Mouse (Mus musculus) kidney, embryonic 15.5 days (tissue): ENCODE data around the gene Neurl3. TPM values are rescaled to one million over a fixed set of nuclear protein-coding genes. Genes with fewer than 3 reads are reported as not detected.

Experiments used
- ATAC-seq: fragments of 200-750 bp; cut with Nextera tagmentation; replicated peaks from 2 replicates; pipeline ENCODE4 v1.8.0; 2017; ENCODE audit warnings: moderate TSS enrichment; ENCODE audit not compliant: low FRiP score
- H3K27ac ChIP-seq: fragments of 300-500 bp; sonication (generic); 2 replicates; pipeline ENCODE4 v1.5.1; 2015; ENCODE audit warnings: mild to moderate bottlenecking, inconsistent platforms
- H3K27me3 ChIP-seq: fragments of 300-500 bp; sonication (generic); 2 replicates; pipeline ENCODE4 v1.6.1; 2015; ENCODE audit warnings: inconsistent platforms
- H3K36me3 ChIP-seq: fragments of 300-500 bp; sonication (generic); 2 replicates; pipeline ENCODE4 v1.6.1; 2015; ENCODE audit warnings: inconsistent platforms
- H3K4me1 ChIP-seq: fragments of 300-500 bp; sonication (generic); 2 replicates; pipeline ENCODE4 v1.6.1; 2015; ENCODE audit warnings: inconsistent platforms
- H3K4me2 ChIP-seq: fragments of 300-500 bp; sonication (generic); 2 replicates; pipeline ENCODE4 v1.6.1; 2015; ENCODE audit warnings: moderate library complexity, mild to moderate bottlenecking, inconsistent platforms
- H3K4me3 ChIP-seq: fragments of 300-500 bp; sonication (generic); replicated peaks from 2 replicates; pipeline ENCODE4 v1.5.1; 2015; ENCODE audit warnings: mild to moderate bottlenecking, inconsistent platforms
- H3K9ac ChIP-seq: fragments of 300-500 bp; sonication (generic); 2 replicates; pipeline ENCODE4 v1.6.1; 2015; ENCODE audit warnings: mild to moderate bottlenecking, inconsistent platforms
- H3K9me3 ChIP-seq: fragments of 300-500 bp; sonication (generic); replicated peaks from 2 replicates; pipeline ENCODE4 v1.6.1; 2016; ENCODE audit warnings: inconsistent platforms
- WGBS: fragments of 180-500 bp; shearing (Covaris S2); methylation state at CpG from one replicate; pipeline ENCODE4 v1.1.7; 2015; ENCODE audit warnings: mixed read lengths; 5-methylcytosine and 5-hydroxymethylcytosine counted together
- polyA plus RNA-seq: library from polyadenylated mRNA; unstranded; fragments of >200 nt; fragmentation: Nextera tagmentation; extraction: Ambion mirVana; gene quantifications from 2 replicates; pipeline ENCODE4 v1.2.1, GENCODE M21; 2015

Gene Neurl3
- polyA plus RNA-seq: 16.6 and 17.7 TPM in 2 replicates

DNA sequence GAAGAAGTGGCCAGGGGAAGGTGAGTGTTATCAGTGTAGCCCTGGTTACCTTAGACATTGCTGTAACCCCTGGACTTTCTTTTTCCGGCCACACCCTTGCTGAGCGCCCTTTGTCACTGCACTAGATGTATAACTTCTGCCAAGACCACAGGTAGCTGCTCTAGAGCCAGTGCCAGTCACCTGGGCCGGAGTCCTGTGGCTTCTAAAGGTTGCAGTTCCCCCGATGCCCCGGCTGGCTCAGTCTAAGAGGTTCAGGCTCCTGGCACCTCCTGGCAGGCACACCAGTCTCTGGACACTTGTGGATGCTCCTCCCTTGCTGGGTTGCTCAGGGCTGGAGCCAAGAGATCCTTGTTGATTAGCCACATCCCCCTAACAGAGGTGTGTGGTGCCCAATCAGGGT is at the start of gene Neurl3:
Gene Neurl3, minus strand, starts transcription at position 225 of the 400 bp plus-strand sequence.
- Histone ChIP-seq H3K9me3 (no peaks in the 10 kb centered on the region), H3K27ac (peak within 1 kb of the TSS; percentile 94), H3K27me3 (no peaks in the 10 kb centered on the region), H3K4me2 (peak within 1 kb of the TSS; percentile 55), H3K9ac (no peak within 1 kb of the TSS), H3K4me1 (peaks cover 67% of the 10 kb centered on the region), H3K4me3 (peak within 1 kb of the TSS; percentile 28), H3K36me3 (no peaks in the 10 kb centered on the region)
- WGBS: 86% methylated on average over 5 of the region's 5 CpGs
- no peak for ATAC-seq

DNA sequence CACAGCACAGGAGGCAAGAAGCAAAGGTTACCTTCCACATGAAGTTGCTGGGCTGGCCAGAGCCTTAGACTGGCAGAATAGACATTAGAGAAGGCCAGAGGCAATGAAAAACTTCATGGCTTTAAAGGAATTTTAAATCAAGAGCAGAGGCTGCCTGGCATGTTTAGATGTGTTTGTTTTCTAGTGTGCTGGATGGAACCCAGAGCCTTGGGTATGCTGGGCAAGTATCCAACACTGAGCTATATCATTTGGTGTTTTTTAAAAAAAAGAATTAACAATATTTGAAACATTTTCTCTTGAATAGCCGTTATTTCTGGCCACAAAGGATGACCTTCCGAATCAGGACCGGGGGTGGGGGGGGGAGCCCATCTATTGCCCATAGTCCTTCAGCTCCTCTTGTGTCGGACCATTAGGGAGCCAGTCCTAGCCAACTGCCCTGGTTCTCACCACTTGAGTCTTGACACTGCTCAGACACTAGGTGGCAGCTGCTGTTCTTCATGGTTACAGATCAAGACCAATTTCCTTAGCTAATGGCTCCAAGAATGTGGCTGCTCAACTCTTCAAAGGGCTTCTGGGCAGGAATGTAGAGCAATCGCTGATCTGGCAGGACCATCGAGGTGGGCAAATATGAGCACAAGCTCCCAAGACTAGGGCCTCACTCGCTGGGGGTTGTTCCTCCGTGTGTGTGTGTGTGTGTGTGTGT is 49.4 kb upstream of the Neurl3 start:
- peaks cover 20% of the 10 kb centered on the region; the same call in 1 of the 2 replicates for H3K36me3 ChIP-seq
- no peaks in the 10 kb centered on the region for H3K9me3 ChIP-seq
- peak; percentile 40; the same call in 1 of the 2 replicates for ATAC-seq
- peaks cover 23% of the 10 kb centered on the region for H3K4me1 ChIP-seq
- H3K27me3 ChIP-seq: no peaks in the 10 kb centered on the region
- no peak overlapping the region for H3K9ac ChIP-seq
- no peak overlapping the region for H3K4me2 ChIP-seq
- WGBS: 39% methylated on average over 8 of the region's 8 CpGs
- H3K4me3 ChIP-seq: no peak overlapping the region
- no peak overlapping the region for H3K27ac ChIP-seq

DNA sequence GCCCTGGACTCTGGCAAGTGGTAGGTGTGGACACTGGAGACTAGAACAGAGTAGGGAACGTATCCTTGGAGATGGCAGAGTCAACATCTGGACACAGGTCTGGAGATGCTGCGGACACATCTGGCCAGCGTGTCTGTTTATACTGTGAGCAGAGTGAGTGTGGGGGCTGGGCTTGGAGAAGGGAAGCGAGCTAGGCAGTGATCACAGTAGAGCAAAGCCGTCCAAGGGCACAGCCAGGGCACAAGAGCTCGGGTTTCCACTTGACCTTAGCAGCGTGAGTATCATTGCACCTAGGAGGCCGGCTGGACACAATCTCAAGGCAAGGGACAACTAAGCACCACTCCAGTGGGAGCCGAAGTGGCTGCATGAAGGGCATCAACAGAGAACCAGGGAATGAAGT is 48.6 kb upstream of the Neurl3 start:
- H3K4me3 ChIP-seq: no peak overlapping the region
- H3K9ac ChIP-seq: no peak overlapping the region
- H3K27me3 ChIP-seq: no peaks in the 10 kb centered on the region
- peaks cover 23% of the 10 kb centered on the region for H3K4me1 ChIP-seq
- no peaks in the 10 kb centered on the region for H3K9me3 ChIP-seq
- no peak overlapping the region for H3K4me2 ChIP-seq
- no peak overlapping the region for H3K27ac ChIP-seq
- WGBS: 23% methylated on average over 9 of the region's 9 CpGs
- 0 out of 2 replicates have a peak, but pooled peaks have one; percentile 30 for ATAC-seq
- H3K36me3 ChIP-seq: peaks cover 17% of the 10 kb centered on the region; the same call in 1 of the 2 replicates

DNA sequence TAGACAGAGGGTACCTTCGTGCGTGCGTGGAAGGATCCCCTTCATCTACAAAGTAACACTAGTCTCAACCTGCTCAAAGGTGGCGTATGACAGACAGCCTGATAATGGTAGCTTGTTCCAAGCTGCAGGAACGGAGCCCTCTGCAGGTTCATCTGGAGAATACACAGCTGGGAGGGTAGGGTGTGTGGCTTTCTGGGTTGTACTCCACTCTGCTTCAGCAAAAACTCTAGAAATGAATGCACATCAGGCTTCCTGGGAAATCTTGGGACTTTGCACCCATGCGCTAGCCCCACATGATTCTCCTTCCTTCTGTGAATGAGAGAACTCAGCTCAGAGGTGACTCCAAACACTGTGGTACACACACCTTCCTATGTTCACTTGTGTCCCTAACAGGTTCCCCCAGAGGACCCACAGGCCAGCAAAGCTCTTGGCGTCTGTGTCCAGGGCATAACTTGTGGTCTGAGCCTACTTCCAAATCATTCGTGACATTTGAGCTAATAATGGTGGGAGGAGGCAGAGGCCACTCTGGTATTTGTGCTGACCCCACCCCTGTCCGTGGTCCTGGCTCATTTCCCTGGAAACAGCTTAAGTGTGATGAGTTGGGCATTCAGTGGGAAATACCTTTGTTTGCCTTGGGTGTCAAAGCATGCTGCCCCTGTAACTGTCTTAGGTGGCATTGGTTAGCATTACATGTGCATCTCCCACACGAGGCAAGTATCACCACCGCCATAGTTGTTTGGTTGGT is 47.5 kb upstream of the Neurl3 start:
- peaks cover 23% of the 10 kb centered on the region for H3K4me1 ChIP-seq
- H3K27ac ChIP-seq: no peak overlapping the region
- no peak for ATAC-seq
- 62% methylated on average over 11 of the region's 11 CpGs for WGBS
- no peak overlapping the region for H3K9ac ChIP-seq
- no peaks in the 10 kb centered on the region for H3K9me3 ChIP-seq
- H3K36me3 ChIP-seq: peaks cover 12% of the 10 kb centered on the region; the same call in 1 of the 2 replicates
- no peak overlapping the region for H3K4me2 ChIP-seq
- no peak overlapping the region for H3K4me3 ChIP-seq
- H3K27me3 ChIP-seq: no peaks in the 10 kb centered on the region

DNA sequence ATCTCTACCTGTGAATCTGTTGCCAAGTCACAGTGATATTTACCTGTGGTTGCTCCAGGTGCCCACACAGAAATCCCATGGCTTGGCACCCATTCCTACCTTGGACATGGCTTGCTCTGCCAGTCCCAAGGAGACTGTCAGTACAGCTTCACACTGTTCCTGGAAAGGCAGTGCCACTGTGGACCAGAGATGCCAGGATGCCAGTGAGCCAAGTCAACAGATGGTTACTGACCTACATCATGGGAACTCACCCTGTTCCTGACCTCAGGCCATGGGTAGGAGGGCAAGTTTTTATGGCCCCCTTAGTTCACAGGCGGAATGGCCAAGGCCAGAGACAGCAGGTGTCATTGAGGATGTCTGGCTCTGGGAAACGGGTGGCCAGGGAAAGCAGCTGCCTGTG is 46.7 kb upstream of the Neurl3 start:
- Histone ChIP-seq H3K4me1 (peaks cover 23% of the 10 kb centered on the region), H3K27me3 (no peaks in the 10 kb centered on the region), H3K4me3 (no peak overlapping the region), H3K27ac (no peak overlapping the region), H3K4me2 (no peak overlapping the region), H3K36me3 (peaks cover 12% of the 10 kb centered on the region; the same call in 1 of the 2 replicates), H3K9ac (no peak overlapping the region), H3K9me3 (no peaks in the 10 kb centered on the region)
- WGBS: 64% methylated on average over 2 of the region's 2 CpGs
- ATAC-seq: no peak

DNA sequence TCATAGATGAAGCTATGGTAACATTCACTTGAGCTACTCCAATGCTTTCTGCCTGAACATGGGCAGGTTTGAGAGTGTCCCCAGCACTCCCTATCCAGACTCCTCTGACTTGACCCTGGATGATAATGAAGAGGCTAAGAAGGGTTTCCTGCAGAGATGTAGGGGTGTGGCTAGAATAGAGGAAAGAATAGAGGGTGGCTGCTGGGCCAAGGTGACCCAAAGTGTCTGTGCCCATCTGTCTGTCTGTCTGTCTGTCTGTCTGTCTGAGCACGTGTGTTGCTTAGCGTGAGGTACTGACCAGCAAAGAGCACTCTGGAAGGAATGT is 41.3 kb upstream of the Neurl3 start:
- WGBS: 97% methylated on average over 2 of the region's 2 CpGs
- H3K36me3 ChIP-seq: peaks cover 12% of the 10 kb centered on the region; the same call in 1 of the 2 replicates
- no peaks in the 10 kb centered on the region for H3K9me3 ChIP-seq
- H3K27me3 ChIP-seq: no peaks in the 10 kb centered on the region
- H3K4me1 ChIP-seq: no peaks in the 10 kb centered on the region
- no peak overlapping the region for H3K4me3 ChIP-seq
- H3K27ac ChIP-seq: no peak overlapping the region
- no peak overlapping the region for H3K9ac ChIP-seq
- no peak for ATAC-seq
- H3K4me2 ChIP-seq: no peak overlapping the region

DNA sequence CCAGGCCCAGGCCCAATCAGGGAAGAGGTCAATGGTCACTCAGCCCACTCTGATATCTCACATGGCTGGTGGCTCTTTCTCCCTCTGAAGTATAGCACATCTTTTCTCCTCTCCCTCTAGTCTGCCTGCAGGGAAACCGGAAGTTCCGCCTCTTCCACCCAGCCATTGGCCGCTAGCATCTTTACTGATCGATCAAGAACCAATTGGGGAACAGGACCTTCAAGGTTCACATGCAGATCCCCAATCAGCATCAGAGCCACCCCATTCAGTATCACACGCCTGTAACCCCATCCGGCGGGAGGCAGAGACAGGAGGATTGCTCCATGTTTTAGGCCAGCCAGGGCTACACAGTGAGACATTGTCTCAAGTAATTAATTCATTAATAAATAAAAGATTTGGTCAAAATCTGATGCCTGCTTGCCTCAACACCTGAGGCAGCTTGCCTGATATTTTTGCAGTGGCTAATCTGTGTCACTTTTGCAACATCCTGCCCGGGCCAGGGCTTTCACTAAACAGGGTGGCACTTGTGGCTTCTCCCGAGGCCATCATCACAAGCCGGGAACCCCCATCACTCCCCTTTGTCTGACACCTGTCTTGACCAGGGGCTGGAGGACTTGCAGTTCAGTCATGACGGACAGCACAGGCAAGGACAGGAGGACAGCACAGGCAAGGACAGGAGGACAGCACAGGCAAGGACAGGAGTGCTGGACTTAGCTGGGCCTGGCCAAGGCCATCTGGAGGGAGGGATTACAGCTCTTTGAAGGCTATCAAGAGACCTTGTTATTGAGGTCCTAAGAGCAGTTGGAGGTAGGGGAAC is 40.7 kb upstream of the Neurl3 start:
- Histone ChIP-seq H3K4me1 (no peaks in the 10 kb centered on the region), H3K4me3 (no peak overlapping the region), H3K27ac (no peak overlapping the region), H3K4me2 (no peak overlapping the region), H3K9ac (no peak overlapping the region), H3K9me3 (no peaks in the 10 kb centered on the region), H3K36me3 (peaks cover 8% of the 10 kb centered on the region; the same call in 1 of the 2 replicates), H3K27me3 (no peaks in the 10 kb centered on the region)
- ATAC-seq: no peak
- WGBS: 88% methylated on average over 11 of the region's 11 CpGs

DNA sequence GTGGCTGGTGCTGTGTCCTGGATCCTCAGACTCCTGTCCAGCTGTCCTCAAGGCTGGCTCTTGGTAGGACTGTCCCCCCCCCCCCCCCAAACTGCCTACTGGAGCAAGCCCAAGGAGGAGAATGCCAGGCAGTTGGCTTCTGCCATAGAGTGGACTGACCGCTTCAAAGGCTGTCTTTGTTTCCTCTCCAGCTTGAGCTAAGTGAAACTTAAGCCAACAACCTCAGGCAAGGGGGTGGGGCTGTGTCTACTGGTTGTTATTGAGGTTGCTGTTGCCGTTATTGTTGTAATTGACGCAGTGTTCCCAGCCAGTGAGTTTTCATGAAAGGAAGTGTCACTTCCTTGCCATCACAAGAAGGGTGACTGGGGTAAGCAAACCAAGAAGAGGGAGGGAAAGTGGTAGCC is 35.0 kb upstream of the Neurl3 start:
- no peak for ATAC-seq
- Histone ChIP-seq H3K9ac (0 out of 2 replicates have a peak overlapping the region, but pooled peaks have one; percentile 3), H3K27me3 (0 out of 2 replicates have a peak, but pooled peaks cover 8% of the 10 kb centered on the region), H3K27ac (no peak overlapping the region), H3K4me3 (0 out of 2 replicates have a peak overlapping the region, but pooled peaks have one; percentile 73), H3K4me2 (peak overlapping the region; percentile 97), H3K9me3 (no peaks in the 10 kb centered on the region), H3K4me1 (peaks cover 25% of the 10 kb centered on the region), H3K36me3 (no peaks in the 10 kb centered on the region)
- 20% methylated on average over 3 of the region's 3 CpGs for WGBS

DNA sequence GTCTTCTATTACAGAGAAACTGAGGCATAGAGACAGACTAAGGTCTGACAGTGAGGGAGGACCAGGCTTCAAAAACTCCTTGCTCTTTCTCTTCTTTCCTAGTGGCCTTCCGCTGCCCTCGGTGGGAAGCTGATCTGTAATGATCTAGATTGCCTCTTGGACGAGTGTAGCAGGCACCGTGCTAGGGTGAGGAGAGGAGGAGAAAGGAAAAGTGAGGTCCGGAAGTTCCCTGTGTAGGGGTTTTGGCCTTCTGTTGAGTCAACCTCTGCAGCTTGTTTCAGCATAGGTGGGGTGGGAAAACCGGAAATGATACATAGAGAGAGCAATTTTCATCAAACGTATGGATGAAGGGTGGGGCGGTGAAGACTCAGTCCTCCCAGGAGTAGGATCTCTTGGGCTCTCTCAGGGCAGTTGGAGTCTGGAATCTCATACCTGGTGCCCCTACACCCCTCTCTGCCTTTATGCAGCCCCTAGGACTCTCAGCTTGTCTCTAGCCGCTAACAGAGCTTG is 34.5 kb upstream of the Neurl3 start:
- WGBS: 45% methylated on average over 9 of the region's 9 CpGs
- Histone ChIP-seq H3K4me2 (peak overlapping the region; percentile 97), H3K4me1 (peaks cover 25% of the 10 kb centered on the region), H3K4me3 (peak overlapping the region; percentile 73), H3K9ac (no peak overlapping the region), H3K27ac (no peak overlapping the region), H3K9me3 (no peaks in the 10 kb centered on the region), H3K27me3 (0 out of 2 replicates have a peak, but pooled peaks cover 8% of the 10 kb centered on the region), H3K36me3 (no peaks in the 10 kb centered on the region)
- ATAC-seq: no peak

DNA sequence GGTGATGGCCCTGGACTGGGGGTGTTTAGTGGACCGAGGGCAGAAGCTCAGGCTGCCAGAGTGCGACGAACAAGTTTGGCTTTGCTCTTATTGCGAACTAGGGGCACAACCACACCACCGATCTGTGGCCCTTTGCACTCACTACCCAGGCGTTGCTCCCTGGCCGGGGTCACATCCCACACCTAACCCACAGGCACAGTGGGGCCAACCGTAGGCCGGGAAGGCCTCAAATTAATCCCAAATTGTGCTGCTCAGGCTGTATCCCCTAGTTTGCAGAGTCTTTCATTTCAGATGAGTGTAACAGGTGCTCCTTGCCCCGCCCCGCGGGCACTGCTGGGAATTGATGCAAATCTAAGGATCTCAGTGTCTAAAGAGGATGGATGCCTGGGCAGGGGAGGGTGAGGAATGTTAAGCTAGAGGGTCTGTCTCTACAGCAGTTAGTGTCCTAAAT is 34.0 kb upstream of the Neurl3 start:
- H3K4me3 ChIP-seq: peak overlapping the region; percentile 73
- H3K27me3 ChIP-seq: 0 out of 2 replicates have a peak, but pooled peaks cover 8% of the 10 kb centered on the region
- peak overlapping the region; percentile 97 for H3K4me2 ChIP-seq
- H3K4me1 ChIP-seq: peaks cover 25% of the 10 kb centered on the region
- no peaks in the 10 kb centered on the region for H3K9me3 ChIP-seq
- H3K9ac ChIP-seq: peak overlapping the region; percentile 63; the same call in 1 of the 2 replicates
- peak overlapping the region; percentile 86; the same call in 1 of the 2 replicates for H3K27ac ChIP-seq
- no peak for ATAC-seq
- H3K36me3 ChIP-seq: no peaks in the 10 kb centered on the region
- 6% methylated on average over 12 of the region's 12 CpGs for WGBS

DNA sequence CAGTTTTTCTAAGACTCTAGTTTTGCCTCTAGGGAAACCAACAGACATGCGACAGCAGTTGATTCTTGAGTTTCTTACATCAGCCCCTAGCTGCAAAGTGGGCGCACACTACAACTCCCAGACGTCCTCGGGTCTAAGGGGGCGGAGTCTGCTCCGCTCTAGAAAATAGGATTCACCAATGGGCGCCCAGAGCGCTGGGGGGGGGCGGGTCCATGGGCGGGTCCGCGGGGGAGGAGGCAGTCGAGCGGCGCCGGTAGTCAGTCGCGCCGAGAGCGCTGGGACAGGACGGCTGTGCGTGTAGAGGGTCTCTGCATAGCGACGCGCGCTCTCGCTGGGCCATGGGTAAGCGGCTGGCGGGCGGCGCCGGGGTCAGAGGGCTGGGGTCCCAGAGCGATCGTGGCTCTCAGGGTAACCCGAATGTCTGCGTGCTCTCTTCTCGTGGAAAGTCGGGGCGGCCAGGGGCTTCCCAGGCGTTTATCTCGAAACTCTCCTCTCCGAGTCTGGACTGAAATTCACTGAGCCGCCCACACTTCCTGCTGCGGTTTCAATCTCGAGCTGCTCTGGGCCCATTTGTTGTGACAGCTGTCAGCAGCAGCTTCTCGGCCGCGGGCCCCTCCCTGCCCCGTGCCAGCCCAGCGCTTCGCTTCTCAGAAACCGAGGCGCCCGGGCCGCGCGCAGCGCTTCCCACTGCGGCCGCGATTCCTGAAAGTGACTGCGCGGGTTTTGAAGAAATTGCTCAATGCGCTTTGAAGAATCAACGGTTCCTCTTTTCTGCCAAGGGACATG is 33.2 kb upstream of the Neurl3 start, which contains the start of gene Arid5a:
Gene Arid5a, plus strand, starts transcription at position 239 of the 786 bp plus-strand sequence.
- Histone ChIP-seq H3K36me3 (no peaks in the 10 kb centered on the region), H3K9ac (peak within 1 kb of the TSS; percentile 63), H3K27ac (peak within 1 kb of the TSS; percentile 86), H3K4me3 (peak within 1 kb of the TSS; percentile 73), H3K4me2 (peak within 1 kb of the TSS; percentile 97), H3K27me3 (peaks cover 13% of the 10 kb centered on the region; the same call in 1 of the 2 replicates), H3K9me3 (no peaks in the 10 kb centered on the region), H3K4me1 (peaks cover 31% of the 10 kb centered on the region)
- WGBS: under 1% methylated on average over 64 of the region's 65 CpGs
- ATAC-seq: peak; percentile 90
